Mouse (Mus musculus): ENCODE data around the gene Gm3752. TPM values are rescaled to one million over a fixed set of nuclear protein-coding genes. Genes with fewer than 3 reads are reported as not detected.

The Gm3752 gene
- polyA plus RNA-seq (2012; fragmentation: generic; extraction: Trizol): not detected

GRCm38 (mm10) chr14:7483662-7484061 lies at the start of gene Gm3752:
Gene Gm3752 (minus strand): TSS chr14:7483762.

GRCm38 (mm10) chr14:7450817-7451216 lies 32.7 kb downstream of the Gm3752 start, which contains the start of gene Gm3755:
Gene Gm3755 (minus strand): TSS chr14:7450917.

Other genes starting within 250 kb of the Gm3752 start
- gene Gm3727, start 219.0 kb downstream of the Gm3752 start, polyA plus RNA-seq (2012; fragmentation: generic; extraction: Trizol): not detected
- not detected for gene Gm3739, start 168.7 kb downstream of the Gm3752 start, polyA plus RNA-seq (2012; fragmentation: generic; extraction: Trizol)
- gene Gm5797, start 151.4 kb downstream of the Gm3752 start, polyA plus RNA-seq (2012; fragmentation: generic; extraction: Trizol): not detected
- not detected for gene Gm8374, start 118.6 kb downstream of the Gm3752 start, polyA plus RNA-seq (2012; fragmentation: generic; extraction: Trizol)
- gene Gm3755, start 32.8 kb downstream of the Gm3752 start, polyA plus RNA-seq (2012; fragmentation: generic; extraction: Trizol): not detected
- gene Gm3558, start 84.8 kb upstream of the Gm3752 start, polyA plus RNA-seq (2012; fragmentation: generic; extraction: Trizol): not detected
- not detected for gene Gm10338, start 111.8 kb upstream of the Gm3752 start, polyA plus RNA-seq (2012; fragmentation: generic; extraction: Trizol)
- not detected for gene Gm10128, start 160.2 kb upstream of the Gm3752 start, polyA plus RNA-seq (2012; fragmentation: generic; extraction: Trizol)

All from C3H10T1/2 (cell line).